ENCODE assay signal across 27 mouse cellular contexts in genomic region chr2:127505196-127505595, GRCm38 (mm10). TPM values are rescaled to one million over a fixed set of nuclear protein-coding genes. Genes with fewer than 3 reads are reported as not detected.
DNase-seq lines count a peak whose midpoint lies in the region; ATAC-seq and TF ChIP-seq lines count a peak whose summit lies in the region.
"Had no signal": no experiment of that assay in that cellular context is flagged by ENCODE, and none has a peak within 500 bp of the region (broad histone marks: within the 10 kb centered on the region; RNA-seq: fewer than 3 reads in every experiment).

No protein-coding gene starts in this region.

- no peak for ATAC-seq in hindbrain, embryonic 13.5 days (ENCODE audit: low FRiP score)
- ATAC-seq in embryonic facial prominence, embryonic 15.5 days (ENCODE audit: insufficient number of reproducible peaks, low FRiP score, low TSS enrichment, low read depth) = no peak
- ATAC-seq: hindbrain, postnatal 0 days; intestine, postnatal 0 days had no signal

- no peaks in the 10 kb centered on the region for H3K36me3 ChIP-seq in hindbrain, embryonic 10.5 days
- no peaks in the 10 kb centered on the region for H3K36me3 ChIP-seq in hindbrain, embryonic 13.5 days
- no peaks in the 10 kb centered on the region for H3K36me3 ChIP-seq in embryonic facial prominence, embryonic 15.5 days
- H3K36me3 ChIP-seq: embryonic facial prominence, embryonic 12.5 days; heart, embryonic 13.5 days; limb, embryonic 15.5 days; midbrain, embryonic 12.5 days; neural tube, embryonic 15.5 days had no signal

- H3K27me3 ChIP-seq in hindbrain, embryonic 10.5 days (ENCODE audit: insufficient read depth, poor library complexity, severe bottlenecking) = peaks cover 29% of the 10 kb centered on the region
- peaks cover 24% of the 10 kb centered on the region for H3K27me3 ChIP-seq in hindbrain, embryonic 13.5 days
- H3K27me3 ChIP-seq in embryonic facial prominence, embryonic 15.5 days = peaks cover 4% of the 10 kb centered on the region

- intact Hi-C loops in left cerebral cortex, postnatal 10 days (cut with DNase I) = no loop called here

- TF ChIP-seq POLR2A in bone marrow, adult 2 months (IDR thresholded peaks at IDR 0.05; ENCODE audit: borderline replicate concordance, control insufficient read depth, low read depth, low read length) = no peak

- 0 out of 2 replicates have a peak overlapping the region, but pooled peaks have one; percentile 18 for H3K27ac ChIP-seq in hindbrain, embryonic 10.5 days
- H3K27ac ChIP-seq in hindbrain, embryonic 13.5 days = no peak overlapping the region
- peak overlapping the region; percentile 64 for H3K27ac ChIP-seq in bone marrow, adult 2 months (ENCODE audit: control insufficient read depth, insufficient read depth, low read depth, low read length, poor library complexity)
- H3K27ac ChIP-seq in embryonic facial prominence, embryonic 15.5 days (replicated peaks) = 0 out of 2 replicates have a peak overlapping the region, but pooled peaks have one; percentile 58
- H3K27ac ChIP-seq: embryonic facial prominence, embryonic 12.5 days; heart, embryonic 13.5 days; kidney, postnatal 0 days; midbrain, embryonic 12.5 days had no signal

- H3K4me2 ChIP-seq in hindbrain, embryonic 13.5 days = no peak overlapping the region
- H3K4me2 ChIP-seq in embryonic facial prominence, embryonic 15.5 days (replicated peaks) = no peak overlapping the region
- H3K4me2 ChIP-seq: embryonic facial prominence, embryonic 12.5 days; heart, embryonic 13.5 days; limb, embryonic 15.5 days; lung, embryonic 14.5 days; midbrain, embryonic 12.5 days; neural tube, embryonic 15.5 days had no signal

- DNase-seq in hindbrain, embryonic 10.5 days (ENCODE audit: low spot score) = no peak
- peak; percentile 76 to 86 for DNase-seq in natural killer cell, adult 2 months (ENCODE audit: low spot score in 2 of 2)
- no peak for DNase-seq in left cerebral cortex, postnatal 10 days (ENCODE audit: extremely low spot score in 1 of 2, low spot score in 2 of 2)
- DNase-seq in heart, adult 11 months = no peak
- DNase-seq: adrenal gland, postnatal 36 days; B cell, adult 2 months; cerebellum, adult 2 months; heart, adult 18-20 months; heart, postnatal 36 days; layer of hippocampus, postnatal 36 days; lung, embryonic 14.5 days; lung, postnatal 36 days; right cerebral cortex, postnatal 14 days; thymus, adult 18-20 months; thymus, postnatal 4 days had no signal

- H3K9me3 ChIP-seq in hindbrain, embryonic 10.5 days = no peaks in the 10 kb centered on the region
- no peaks in the 10 kb centered on the region for H3K9me3 ChIP-seq in hindbrain, embryonic 13.5 days
- no peaks in the 10 kb centered on the region for H3K9me3 ChIP-seq in embryonic facial prominence, embryonic 15.5 days (replicated peaks)
- H3K9me3 ChIP-seq: embryonic facial prominence, embryonic 12.5 days; heart, embryonic 13.5 days; limb, embryonic 15.5 days; midbrain, embryonic 12.5 days; neural tube, embryonic 15.5 days had no signal

- H3K9ac ChIP-seq in hindbrain, embryonic 13.5 days = no peak overlapping the region; the same call in 1 of the 2 replicates
- H3K9ac ChIP-seq in embryonic facial prominence, embryonic 15.5 days = no peak overlapping the region
- H3K9ac ChIP-seq: embryonic facial prominence, embryonic 12.5 days; heart, embryonic 13.5 days; limb, embryonic 15.5 days; lung, embryonic 14.5 days; midbrain, embryonic 12.5 days; neural tube, embryonic 15.5 days had no signal

- WGBS in hindbrain, embryonic 10.5 days = 77% methylated on average over 4 of the region's 4 CpGs
- 76% methylated on average over 4 of the region's 4 CpGs for WGBS in hindbrain, embryonic 13.5 days
- 8% methylated on average over 4 of the region's 4 CpGs for WGBS in bone marrow, adult 2 months
- WGBS in embryonic facial prominence, embryonic 15.5 days = 65% methylated on average over 4 of the region's 4 CpGs

- no peak for TF ChIP-seq CTCF in bone marrow, adult 2 months (IDR thresholded peaks at IDR 0.05; ENCODE audit: control insufficient read depth, insufficient read depth, low read length)

- H3K4me1 ChIP-seq in hindbrain, embryonic 10.5 days (replicated peaks) = peaks cover 26% of the 10 kb centered on the region
- H3K4me1 ChIP-seq in hindbrain, embryonic 13.5 days (replicated peaks) = peaks cover 22% of the 10 kb centered on the region
- H3K4me1 ChIP-seq in bone marrow, adult 2 months (ENCODE audit: control insufficient read depth, insufficient read depth, low read length) = peaks cover 5% of the 10 kb centered on the region; the same call in 1 of the 2 replicates
- peaks cover 7% of the 10 kb centered on the region; the same call in 1 of the 2 replicates for H3K4me1 ChIP-seq in embryonic facial prominence, embryonic 15.5 days
- H3K4me1 ChIP-seq: embryonic facial prominence, embryonic 12.5 days; heart, embryonic 13.5 days had no signal

- no peak overlapping the region for H3K4me3 ChIP-seq in hindbrain, embryonic 10.5 days
- no peak overlapping the region for H3K4me3 ChIP-seq in hindbrain, embryonic 13.5 days
- H3K4me3 ChIP-seq in bone marrow, adult 2 months (replicated peaks; ENCODE audit: control insufficient read depth, low read depth, low read length) = no peak overlapping the region
- H3K4me3 ChIP-seq in embryonic facial prominence, embryonic 15.5 days (replicated peaks) = no peak overlapping the region
- H3K4me3 ChIP-seq: embryonic facial prominence, embryonic 12.5 days; heart, embryonic 13.5 days; limb, embryonic 15.5 days; midbrain, embryonic 12.5 days; neural tube, embryonic 15.5 days had no signal

RNA-seq across cellular contexts. Expression of gene Kcnip3, which starts 16.7 kb away (rescaled TPM):
- 2.2 TPM in 2 replicates for polyA plus RNA-seq in hindbrain, embryonic 10.5 days (2016; fragmentation: Nextera tagmentation; extraction: Ambion mirVana)
- polyA plus RNA-seq in hindbrain, embryonic 13.5 days (2015; fragmentation: Nextera tagmentation; extraction: Ambion mirVana) = 3.6 and 4.8 TPM in 2 replicates
- 1.5 TPM in 2 replicates for polyA plus RNA-seq in bone marrow, adult 2 months (2011; ENCODE audit: insufficient read depth, insufficient read length, low replicate concordance, missing spikeins)
- polyA plus RNA-seq in embryonic facial prominence, embryonic 15.5 days (2015; fragmentation: Nextera tagmentation; extraction: Ambion mirVana) = 2.8 and 4.8 TPM in 2 replicates
- total RNA-seq in left cerebral cortex, postnatal 10 days (2021) = 10 to 100 TPM; 61.7 to 67.9 TPM

RNA-seq across cellular contexts. Expression of gene Prom2, which starts 36.1 kb away (rescaled TPM):
- polyA plus RNA-seq in hindbrain, embryonic 10.5 days (2016; fragmentation: Nextera tagmentation; extraction: Ambion mirVana) = 0.65 and 0.85 TPM in 2 replicates
- 0.10 TPM in 1 of 2 replicates, not detected in the other for polyA plus RNA-seq in hindbrain, embryonic 13.5 days (2015; fragmentation: Nextera tagmentation; extraction: Ambion mirVana)
- not detected in 2 replicates for polyA plus RNA-seq in bone marrow, adult 2 months (2011; ENCODE audit: insufficient read depth, insufficient read length, low replicate concordance, missing spikeins)
- polyA plus RNA-seq in embryonic facial prominence, embryonic 15.5 days (2015; fragmentation: Nextera tagmentation; extraction: Ambion mirVana) = 8.9 and 11.2 TPM in 2 replicates
- total RNA-seq in left cerebral cortex, postnatal 10 days (2021) = under 1 TPM in 1 of 2 experiments, not detected in 1; 0.11 TPM
- total RNA-seq: gastrocnemius, adult 8-10 months had no signal

Comparison
In these comparisons a context has a peak if more than half of its experiments do, and no peak if none do; other contexts are left out.
1. DNase-seq: peak in natural killer cell, adult 2 months (2 of 2); none in hindbrain, embryonic 10.5 days (single experiment), left cerebral cortex, postnatal 10 days (0 of 2) and heart, adult 11 months (single experiment).